Mouse (Mus musculus) bone marrow macrophage, adult 2 months (primary cell): Measurements from ENCODE around the gene Fndc3a. TPM values are rescaled to one million over a fixed set of nuclear protein-coding genes. Genes with fewer than 3 reads are reported as not detected.

ENCODE experiments used
- H3K27ac ChIP-seq: 2 replicates; pipeline ENCODE4 v1.5.1; 2012; ENCODE audit warnings: low read depth, low read length; ENCODE audit not compliant: insufficient read depth
- H3K4me1 ChIP-seq: 2 replicates; pipeline ENCODE4 v1.6.1; 2012; ENCODE audit warnings: low read length; ENCODE audit not compliant: control insufficient read depth, insufficient read depth
- H3K4me3 ChIP-seq: 2 replicates; pipeline ENCODE4 v1.5.1; 2012; ENCODE audit warnings: mild to moderate bottlenecking, low read length, moderate library complexity; ENCODE audit not compliant: insufficient read depth
- CTCF ChIP-seq: IDR thresholded peaks from 2 replicates; pipeline ENCODE4 v1.5.1; 2012; ENCODE audit warnings: low read depth, mild to moderate bottlenecking, low read length, moderate library complexity
- POLR2A ChIP-seq: IDR thresholded peaks from 2 replicates; pipeline ENCODE4 v1.6.1; 2012; ENCODE audit warnings: mild to moderate bottlenecking, low read depth, low read length, borderline replicate concordance
- polyA plus RNA-seq: library from polyadenylated mRNA; stranded (reverse); fragments of >200 nt; gene quantifications from 2 replicates; pipeline ENCODE4 v1.2.4, GENCODE M21; 2012; ENCODE audit not compliant: missing spikeins, insufficient read depth, insufficient read length

Fndc3a gene
- polyA plus RNA-seq, 1 experiment: 55.9 TPM

DNA sequence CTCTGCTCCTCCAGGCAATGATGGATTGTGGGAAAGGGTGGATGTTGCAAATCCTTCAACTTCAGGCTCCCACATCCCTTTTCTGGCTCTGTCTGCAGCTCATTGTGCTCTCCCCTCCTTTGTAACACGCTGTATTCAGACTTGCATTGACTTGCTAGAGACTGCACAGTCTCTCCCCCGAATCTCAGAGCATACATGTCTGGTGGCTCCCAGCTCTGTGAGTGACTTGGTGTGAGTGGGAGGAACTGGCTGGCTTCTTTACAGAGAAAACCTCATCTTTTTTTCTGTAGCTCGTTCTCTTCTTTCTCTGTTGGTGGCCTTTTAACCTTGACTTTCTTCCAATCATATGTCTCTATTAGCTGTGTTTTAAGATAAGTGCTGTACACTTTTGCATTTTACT is 16.1 kb upstream of the Fndc3a start:
- Histone ChIP-seq H3K27ac (no peak overlapping the region), H3K4me3 (no peak overlapping the region), H3K4me1 (peaks cover 2% of the 10 kb centered on the region; the same call in 1 of the 2 replicates)
- TF ChIP-seq CTCF (no peak), POLR2A (no peak)

- Histone ChIP-seq H3K4me1 (peaks cover 2% of the 10 kb centered on the region; the same call in 1 of the 2 replicates), H3K27ac (no peak overlapping the region)
- TF ChIP-seq CTCF: no peak
- TF ChIP-seq POLR2A: no peak
Measured at GRCm38 (mm10) chr14:72722274-72723053, 12.7 kb upstream of the Fndc3a start.

GRCm38 (mm10) chr14:72716175-72716574 is 6.4 kb upstream of the Fndc3a start:
- Histone ChIP-seq H3K4me3 (no peak overlapping the region), H3K4me1 (0 out of 2 replicates have a peak, but pooled peaks cover 2% of the 10 kb centered on the region), H3K27ac (no peak overlapping the region)
- TF ChIP-seq POLR2A: no peak
- TF ChIP-seq CTCF: no peak

More at GRCm38 (mm10) chr14:72722274-72723053, 12.7 kb upstream of the Fndc3a start:
- H3K4me3 ChIP-seq: no peak overlapping the region

GRCm38 (mm10) chr14:72711130-72711529 is 1.3 kb upstream of the Fndc3a start:
- Histone ChIP-seq H3K4me1 (peaks cover 12% of the 10 kb centered on the region), H3K27ac (no peak overlapping the region), H3K4me3 (no peak overlapping the region)
- TF ChIP-seq CTCF: no peak
- TF ChIP-seq POLR2A: no peak

DNA sequence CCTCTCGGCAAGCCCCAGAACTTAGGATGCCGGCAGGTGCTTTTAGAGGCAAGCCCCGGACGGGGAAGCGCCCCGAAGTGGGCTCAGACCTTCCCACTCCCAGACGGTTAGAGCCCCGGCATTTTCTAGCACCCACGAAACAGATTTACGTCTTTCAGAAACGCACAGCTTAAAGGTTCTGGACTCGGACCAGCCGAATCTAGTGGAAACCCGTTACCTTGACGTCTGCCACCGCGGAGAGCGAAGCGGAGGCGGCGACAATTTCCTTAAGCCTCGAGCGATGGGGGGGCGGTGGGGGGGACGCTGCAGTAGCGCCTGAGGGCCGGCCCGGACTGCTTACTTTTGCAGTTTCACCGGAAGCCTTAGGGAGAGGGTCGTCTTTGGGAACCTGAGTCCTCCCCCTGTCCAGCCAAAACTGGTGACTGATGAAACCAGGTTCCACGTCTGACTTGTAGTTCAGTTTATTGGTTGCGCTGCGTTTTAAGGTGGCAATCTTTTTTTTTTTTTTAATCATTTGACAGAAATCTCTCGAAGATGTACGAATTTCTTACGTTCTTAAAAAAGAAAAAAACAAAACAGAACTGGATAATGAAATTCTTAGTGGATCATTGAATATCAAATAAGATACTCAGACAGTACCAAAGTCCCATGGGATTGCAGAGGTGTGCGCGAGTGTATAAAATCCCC is 681 bp upstream of the Fndc3a start:
- Histone ChIP-seq H3K4me1 (peaks cover 14% of the 10 kb centered on the region), H3K27ac (peak overlapping the region; percentile 9; the same call in 1 of the 2 replicates), H3K4me3 (peak overlapping the region; percentile 87)
- no peak for TF ChIP-seq CTCF
- TF ChIP-seq POLR2A: no peak

- Histone ChIP-seq H3K27ac (peak overlapping the region; percentile 52; the same call in 1 of the 2 replicates), H3K4me1 (peaks cover 17% of the 10 kb centered on the region), H3K4me3 (peak overlapping the region; percentile 87)
- TF ChIP-seq POLR2A: no peak
- no peak for TF ChIP-seq CTCF
Measured at GRCm38 (mm10) chr14:72709091-72709709, 603 bp downstream of the Fndc3a start.

GRCm38 (mm10) chr14:72708581-72708991 is 1.2 kb downstream of the Fndc3a start:
- H3K4me3 ChIP-seq: peak overlapping the region; percentile 87
- TF ChIP-seq CTCF (no peak), POLR2A (no peak)
- H3K27ac ChIP-seq: no peak overlapping the region
- H3K4me1 ChIP-seq: peaks cover 18% of the 10 kb centered on the region

DNA sequence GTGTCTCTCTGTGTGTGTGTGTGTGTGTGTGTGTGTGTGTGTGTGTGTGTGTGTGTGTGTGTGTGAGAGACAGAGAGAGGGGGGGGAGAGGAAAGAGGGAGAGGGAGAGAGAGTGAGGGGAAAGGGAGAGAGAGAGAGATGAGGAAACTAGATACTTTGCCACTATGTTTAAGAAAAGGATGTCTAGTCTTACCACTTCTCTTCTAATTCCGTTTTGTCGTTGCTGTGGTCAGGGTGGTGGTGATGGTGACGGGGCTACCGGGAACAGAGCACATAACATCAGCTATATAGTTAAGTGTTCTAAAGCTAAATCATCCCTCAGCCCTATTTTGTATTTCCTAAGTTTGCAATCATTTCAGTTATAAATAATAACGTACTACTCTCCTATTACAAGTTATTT is 9.7 kb downstream of the Fndc3a start:
- TF ChIP-seq POLR2A (no peak), CTCF (no peak)
- H3K4me3 ChIP-seq: no peak overlapping the region
- peaks cover 10% of the 10 kb centered on the region for H3K4me1 ChIP-seq
- H3K27ac ChIP-seq: no peak overlapping the region

- H3K4me3 ChIP-seq: no peak overlapping the region
- no peak overlapping the region for H3K27ac ChIP-seq
- peaks cover 19% of the 10 kb centered on the region for H3K4me1 ChIP-seq
- TF ChIP-seq POLR2A (no peak), CTCF (no peak)
Measured at GRCm38 (mm10) chr14:72691406-72691805, 18.4 kb downstream of the Fndc3a start.

DNA sequence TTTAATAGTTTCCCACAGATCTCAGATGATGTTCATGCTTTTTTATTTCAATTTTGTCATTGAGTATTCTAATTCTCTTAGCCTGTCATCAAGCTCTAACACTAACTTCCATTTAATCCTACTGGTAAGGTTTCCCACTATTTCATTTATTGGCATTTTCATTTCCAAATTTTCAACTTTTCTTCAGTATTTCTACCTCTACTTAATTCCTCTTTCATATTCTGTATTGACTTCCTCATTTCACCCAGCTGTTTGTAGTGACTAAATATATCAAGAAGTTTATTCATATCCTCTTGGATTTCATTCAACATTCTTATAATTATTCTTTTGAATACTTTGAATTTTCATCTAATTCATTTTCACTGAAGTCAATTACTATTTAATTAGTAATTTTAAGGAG is 20.3 kb downstream of the Fndc3a start:
- no peak overlapping the region for H3K4me3 ChIP-seq
- H3K4me1 ChIP-seq: peaks cover 25% of the 10 kb centered on the region
- TF ChIP-seq CTCF (no peak), POLR2A (no peak)
- H3K27ac ChIP-seq: peak overlapping the region; percentile 36
